Mouse (Mus musculus): ENCODE measurements around the gene Map4k4.
A peak's percentile ranks its signal among the peaks of the same experiment; 100 is the strongest.

The Map4k4 gene

DNA sequence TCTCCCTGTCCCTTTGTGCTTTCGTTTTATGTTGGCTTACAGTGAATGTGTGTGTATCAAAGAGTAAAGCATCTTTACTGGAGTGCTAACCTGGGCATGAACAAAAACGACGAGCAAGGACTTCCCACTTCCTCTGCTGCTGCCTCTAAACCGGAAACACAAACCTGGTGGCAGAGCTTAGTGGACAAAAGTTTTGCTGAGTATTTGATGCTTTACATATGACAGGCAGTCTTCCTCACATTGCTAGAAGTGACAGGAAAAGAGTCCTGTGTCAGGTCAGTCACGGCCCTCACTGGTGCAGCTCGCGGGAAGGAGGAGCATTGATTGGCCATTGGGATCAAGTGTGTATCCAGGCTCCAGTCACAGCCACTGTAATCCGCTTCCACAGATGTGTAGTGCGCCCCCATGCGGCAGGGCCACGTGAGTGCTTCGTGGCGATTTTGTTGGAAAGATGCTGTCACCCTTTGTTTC is 35.7 kb downstream of the Map4k4 start:
- DNase-seq (ENCODE audit: low read depth, low spot score): peak; percentile 84

DNA sequence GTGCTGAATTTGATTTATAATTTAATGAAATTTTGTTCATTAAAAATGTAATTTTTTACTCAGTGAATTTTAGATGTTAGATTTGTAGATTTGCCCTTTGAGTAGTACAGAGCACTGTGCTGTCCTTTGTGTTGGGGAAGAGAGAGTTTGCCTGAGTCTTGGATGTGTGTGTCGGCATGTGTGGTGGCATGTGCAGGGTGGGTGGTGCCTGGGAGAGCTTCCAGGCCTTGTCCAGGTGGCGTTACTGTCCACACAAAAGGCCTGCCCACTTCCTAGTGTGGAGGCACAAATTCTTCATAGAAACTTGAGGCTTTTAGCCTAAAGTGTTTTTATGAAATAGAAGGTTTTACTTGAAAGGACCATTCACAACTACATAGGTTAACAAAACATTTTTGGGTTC is 36.2 kb downstream of the Map4k4 start:
- DNase-seq (ENCODE audit: low read depth, low spot score): no peak

DNA sequence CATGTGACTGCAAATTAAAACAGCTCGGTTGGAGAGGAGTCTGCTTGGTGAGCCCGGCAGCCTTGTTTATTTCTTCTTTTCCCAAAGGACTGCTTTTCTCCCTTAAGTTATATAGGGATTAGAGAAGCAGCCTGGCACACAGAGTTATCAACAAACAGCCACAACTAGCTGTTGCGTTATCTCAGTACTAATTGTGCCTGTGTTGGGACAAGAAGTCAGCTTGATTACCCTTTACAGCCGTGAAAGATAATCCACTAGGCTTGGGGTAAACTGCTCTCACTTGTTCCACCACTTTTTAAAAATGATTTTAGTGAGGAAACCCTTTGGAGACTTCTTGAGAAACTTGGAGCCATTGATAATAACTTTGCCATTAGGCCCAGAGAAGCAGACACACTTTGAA is 36.9 kb downstream of the Map4k4 start:
- DNase-seq (ENCODE audit: low read depth, low spot score): no peak

DNA sequence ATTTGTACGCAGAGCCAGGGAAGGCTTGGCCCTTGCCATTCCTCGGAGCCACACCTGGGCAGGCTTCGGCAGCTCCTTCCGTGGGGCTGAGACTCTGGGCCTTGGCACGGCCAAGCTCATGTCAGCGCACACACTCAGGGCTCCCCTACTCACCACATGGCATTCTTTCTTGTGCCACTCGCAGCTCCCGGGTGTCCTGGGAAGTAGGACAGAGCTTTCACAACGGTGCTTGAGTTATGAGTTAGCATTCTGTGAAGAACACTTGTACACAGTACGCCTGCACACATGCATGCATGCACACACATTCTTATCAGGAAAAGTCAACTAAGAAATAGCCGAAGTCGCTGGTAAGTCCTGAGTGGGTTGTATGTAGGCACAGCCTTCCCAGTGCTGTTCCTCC is 38.7 kb downstream of the Map4k4 start:
- no peak for DNase-seq (ENCODE audit: low read depth, low spot score)

DNA sequence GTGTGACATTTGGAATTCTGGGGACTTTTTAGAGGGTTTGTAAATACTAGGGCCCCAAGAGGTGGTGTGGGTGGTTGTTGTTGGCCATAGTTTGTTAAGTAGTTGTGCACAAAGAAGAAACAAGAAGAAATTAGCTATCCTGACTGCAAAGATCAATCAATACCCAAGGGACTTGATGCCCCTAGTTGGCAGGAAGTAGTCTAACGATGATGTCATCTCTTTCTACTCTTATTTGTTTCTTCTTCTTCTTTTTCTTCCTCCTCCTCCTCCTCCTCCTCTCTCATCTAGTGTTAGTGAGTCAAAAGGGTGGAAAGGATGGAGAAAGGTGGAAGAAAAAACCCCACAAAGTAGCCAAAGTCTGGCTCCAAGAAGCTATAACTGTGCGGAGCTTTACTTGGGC is 39.6 kb downstream of the Map4k4 start:
- no peak for DNase-seq (ENCODE audit: low read depth, low spot score)

DNA sequence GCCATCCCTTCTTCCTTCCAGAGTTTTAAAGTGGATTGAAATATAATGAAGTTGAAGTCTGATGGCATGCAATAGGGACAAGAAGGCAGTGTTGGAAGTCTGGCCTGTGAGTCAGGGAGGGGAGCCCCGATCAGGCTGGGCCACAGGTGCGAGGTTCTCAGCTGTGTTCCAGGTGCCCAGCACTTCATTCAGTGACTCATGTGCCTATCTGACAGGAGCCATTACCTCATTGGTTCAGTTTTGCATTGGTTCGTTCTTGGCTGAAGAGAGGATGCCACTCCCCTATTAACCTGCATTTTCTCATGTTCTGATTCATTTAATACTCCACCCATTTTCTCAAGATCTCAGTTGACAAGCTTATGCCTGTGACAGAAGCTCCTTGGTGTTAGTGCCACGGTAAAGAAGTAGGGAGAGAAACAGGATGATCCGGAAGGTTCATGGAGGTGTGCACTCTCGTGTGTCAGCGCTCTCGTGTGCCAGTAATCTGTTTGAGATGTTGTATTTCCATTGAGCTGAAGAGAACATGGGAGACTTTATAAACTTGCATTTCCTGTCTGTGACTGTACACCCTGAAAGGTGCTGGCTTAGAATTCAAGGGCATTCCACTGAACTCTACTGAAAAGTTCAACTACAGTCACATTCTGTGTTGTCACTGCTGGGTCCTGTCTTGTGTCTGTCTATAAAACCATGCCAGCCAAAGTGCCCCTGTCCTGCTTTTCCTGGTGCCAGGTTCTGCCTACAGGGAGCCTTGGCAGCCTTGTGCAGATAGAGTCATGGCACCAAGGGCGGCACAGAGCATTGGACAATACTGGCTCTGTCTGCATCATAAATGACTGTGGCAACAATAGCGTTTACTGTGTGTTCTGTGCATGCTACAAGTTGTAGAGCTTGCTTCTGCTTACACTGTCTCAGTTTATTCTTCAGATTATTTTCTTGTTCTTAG is 40.8 kb downstream of the Map4k4 start:
- DNase-seq (ENCODE audit: low read depth, low spot score): no peak

DNA sequence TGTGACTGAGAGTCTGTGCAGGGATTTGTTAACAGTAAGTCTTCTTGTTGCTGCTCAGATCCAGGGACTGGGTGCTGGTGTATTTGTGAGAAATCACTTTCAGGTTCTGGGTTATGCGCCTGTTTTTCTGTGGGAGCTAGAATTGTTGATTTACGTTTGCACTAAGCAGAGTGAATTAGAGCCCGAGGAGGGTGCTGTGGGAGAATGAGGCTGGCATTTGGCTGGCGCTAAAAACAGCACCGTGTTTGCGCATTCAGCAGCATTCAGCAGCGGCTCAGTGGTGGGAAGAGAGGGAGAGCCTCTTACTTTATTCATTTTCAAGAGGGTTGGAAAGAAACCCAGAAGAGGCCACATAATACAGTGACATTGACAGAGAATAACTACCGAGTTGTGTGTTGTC is 42.2 kb downstream of the Map4k4 start:
- DNase-seq (ENCODE audit: low read depth, low spot score): no peak

DNA sequence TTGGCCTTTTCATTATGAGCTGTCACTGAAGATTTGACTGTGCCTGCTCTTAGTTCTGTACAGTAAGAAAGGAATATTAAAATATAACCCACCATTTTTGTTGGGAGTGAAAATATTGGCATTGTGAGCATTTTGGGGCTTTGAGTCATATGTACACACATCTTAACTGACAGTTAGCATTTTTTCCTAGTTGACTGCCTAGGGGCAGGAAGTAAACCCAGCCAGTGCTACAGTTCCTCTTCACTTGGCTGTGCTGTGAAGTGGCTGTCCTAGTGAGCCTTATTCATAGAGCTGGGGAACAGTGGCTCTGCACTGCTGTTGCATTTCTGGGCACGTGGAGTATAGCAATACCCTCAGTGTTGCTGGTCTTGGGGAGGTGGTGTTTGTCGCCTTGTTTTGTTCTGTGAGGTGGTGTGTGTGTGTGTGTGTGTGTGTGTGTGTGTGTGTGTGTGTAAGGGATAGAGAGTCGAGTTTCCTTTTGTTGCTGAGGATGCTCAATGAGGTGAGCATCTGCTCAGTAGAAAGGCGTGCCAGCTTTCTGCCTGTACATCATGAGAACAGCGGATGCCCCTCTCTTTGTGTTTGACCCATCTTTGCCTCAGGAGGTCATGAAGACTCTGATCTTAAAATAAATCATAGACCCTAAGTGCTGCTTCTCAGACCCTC is 43.7 kb downstream of the Map4k4 start:
- no peak for DNase-seq (ENCODE audit: low read depth, low spot score)

DNA sequence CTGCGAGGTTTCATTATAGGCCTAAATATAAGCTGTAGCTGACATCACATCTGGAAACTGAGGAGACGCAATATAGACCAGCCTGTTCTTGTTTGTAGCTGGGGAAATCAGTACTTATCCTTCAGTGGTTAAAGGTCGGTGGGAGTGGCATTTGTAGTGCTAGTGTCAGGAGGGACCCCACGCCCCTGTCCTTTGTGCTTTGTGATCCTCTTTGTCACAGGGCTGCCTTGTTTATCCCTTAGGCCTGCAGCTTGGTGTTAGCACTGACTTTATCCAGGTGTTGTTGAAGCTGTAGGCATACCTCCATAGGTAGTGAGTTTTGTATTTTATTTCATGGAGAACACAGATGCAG is 44.2 kb downstream of the Map4k4 start:
- no peak for DNase-seq (ENCODE audit: low read depth, low spot score)

DNA sequence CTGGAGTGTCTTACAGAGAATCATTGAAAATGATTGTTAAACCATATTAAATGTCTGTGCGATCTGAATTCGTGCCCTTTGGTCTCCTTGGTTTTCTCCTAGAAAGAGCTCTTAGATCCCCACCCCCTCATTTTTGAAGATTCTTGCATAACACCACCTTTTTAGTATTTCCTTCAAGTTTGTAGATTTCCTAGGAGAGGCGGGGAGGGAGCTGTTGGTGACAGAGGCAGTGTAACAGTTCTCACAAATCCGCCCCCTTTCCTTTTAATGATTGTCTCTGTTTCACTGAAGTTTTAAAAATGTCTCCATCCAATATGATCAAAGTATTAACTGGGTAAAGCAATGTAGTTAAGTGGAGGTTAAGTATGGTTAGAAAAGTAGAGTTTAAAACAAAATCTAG is 45.7 kb downstream of the Map4k4 start:
- DNase-seq (ENCODE audit: low read depth, low spot score): no peak

DNA sequence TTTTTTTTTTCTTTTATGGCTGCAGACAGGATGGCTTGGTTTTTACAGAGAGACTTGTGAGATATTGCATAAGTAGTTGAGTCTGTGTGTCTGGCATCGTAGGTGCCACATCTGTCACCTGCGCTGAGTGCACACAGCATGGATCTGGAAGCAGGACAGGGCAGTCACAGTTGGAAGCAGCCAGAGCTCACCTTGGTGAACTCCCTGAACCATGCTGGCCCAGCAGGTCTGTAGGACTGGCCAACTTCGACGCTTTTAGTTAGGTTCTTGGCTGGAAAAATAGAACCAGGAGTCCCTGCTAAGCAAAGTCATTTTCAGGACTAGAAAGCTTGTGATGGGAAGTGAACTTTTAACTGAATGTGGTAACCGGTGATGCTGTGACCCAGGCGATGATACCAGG is 46.5 kb downstream of the Map4k4 start:
- no peak for DNase-seq (ENCODE audit: low read depth, low spot score)

DNA sequence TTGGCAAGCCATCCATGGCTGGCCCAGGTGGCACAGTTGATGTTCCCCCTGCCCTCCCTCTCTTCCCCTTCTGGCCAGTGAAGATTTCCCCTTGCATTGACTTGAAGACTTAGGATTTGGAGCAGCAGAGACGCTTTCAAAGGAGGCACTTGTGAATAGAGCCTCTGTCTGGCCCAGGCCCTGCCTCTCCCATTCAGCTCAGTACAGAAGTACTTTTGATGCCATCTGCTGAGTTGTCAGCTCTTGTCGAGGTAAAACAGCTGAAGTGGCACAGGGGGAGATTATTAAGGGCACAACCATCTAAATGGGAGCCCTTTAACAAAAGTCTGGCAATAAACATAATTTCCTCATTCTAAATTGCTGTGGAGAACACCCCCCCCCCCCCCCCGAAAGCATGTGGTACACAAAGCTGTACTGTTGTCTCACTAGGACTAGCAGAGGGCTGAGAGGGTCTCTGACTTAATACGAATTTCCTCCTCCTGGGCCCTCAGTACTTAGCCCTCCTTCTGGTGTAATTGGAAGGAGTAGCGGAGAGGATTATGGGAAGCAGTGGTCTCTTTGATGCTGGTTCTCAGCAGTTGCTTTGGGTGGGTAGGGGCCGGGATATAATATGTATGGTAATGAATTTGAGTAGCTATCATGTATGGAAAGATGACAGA is 47.1 kb downstream of the Map4k4 start:
- peak; percentile 57 for DNase-seq (ENCODE audit: low read depth, low spot score)

DNA sequence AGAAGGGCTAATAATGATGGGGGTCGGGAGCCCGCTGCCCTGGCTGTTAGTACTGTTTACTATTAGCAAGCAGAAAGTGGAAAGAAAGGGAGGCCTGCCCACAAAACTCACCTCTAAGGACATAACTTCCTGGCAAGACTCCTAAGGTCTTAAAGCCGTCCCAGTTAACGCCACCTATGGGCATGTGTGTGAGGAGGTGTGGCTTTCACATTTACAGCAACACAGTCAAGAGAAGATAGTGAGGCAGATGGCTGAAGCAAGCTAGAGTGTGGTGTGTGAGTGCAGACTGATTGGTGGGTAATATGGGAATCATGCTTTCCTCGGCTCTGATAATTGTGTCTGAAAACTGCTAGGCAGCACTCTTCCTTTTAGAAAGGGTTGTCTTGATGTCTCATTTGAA is 48.5 kb downstream of the Map4k4 start:
- no peak for DNase-seq (ENCODE audit: low read depth, low spot score)

DNA sequence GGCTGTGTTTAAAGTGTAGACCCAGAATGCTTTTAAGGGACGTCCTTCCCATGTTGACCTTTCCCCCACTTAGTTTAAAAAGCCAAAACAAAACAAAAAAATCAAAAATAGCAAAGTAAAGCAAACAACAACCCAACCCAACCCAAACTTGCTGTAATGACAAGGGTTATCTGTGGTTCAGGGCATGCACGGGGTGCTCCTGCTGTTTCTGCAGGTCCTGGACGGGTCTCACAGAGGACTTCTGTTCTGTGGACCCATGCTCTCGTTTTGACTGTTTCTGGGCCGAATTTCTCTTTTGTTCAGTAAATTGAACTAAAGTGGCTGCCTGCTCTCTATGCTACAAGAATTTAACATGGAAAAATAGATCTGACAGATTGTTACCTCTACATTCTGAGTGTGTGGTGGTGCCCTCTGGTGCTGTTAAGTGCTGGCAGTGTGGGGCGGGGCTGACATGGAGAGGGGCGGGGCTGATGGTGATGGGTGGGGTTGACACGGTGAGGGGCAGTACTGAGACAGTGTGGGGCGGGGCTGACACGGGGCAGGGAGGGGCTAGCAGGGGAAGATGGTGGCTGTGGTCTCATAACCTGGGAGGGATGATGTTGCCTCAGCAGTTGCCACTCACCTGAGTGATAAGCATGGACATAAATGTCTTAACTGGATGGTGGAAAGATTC is 49.2 kb downstream of the Map4k4 start:
- DNase-seq (ENCODE audit: low read depth, low spot score): no peak

DNA sequence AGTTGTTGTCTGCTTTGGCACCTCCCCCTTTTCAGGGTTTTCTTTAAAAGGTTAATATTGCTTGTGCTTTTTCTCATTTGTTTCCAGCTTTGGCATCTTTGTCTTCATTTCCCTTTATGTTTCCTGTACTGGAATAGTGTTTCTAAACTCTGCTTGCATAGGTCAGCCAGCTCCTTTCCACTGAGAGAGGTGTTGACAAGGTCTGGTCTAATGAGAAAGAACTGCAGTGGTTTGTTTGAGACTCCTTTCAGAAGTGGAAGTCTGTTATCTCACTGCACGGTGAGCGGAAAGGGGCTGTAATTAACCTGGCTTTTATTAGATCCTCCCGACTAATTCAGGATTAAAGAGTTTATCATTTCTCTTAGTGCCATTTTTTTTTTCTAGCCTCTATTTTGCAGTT is 49.9 kb downstream of the Map4k4 start:
- no peak for DNase-seq (ENCODE audit: low read depth, low spot score)

DNA sequence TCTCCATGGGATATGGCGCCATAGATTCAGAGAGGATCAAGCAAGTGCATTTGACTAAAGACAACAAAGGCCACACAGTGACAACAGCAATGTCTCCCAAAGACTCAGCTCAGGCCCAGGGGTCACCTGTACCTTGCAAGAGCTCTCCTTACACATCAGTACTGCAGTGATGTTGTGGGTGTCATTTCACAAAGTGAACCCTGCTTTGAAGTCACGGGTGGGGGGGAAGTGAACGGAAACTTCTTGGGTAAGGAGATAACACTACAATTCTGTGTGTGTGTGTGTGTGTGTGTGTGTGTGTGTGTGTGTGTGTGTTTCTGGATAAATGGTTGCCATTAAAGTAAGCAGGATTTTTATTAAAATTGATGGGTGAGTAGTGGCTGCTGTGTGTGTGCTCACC is 53.9 kb downstream of the Map4k4 start:
- DNase-seq (ENCODE audit: low read depth, low spot score): no peak

DNA sequence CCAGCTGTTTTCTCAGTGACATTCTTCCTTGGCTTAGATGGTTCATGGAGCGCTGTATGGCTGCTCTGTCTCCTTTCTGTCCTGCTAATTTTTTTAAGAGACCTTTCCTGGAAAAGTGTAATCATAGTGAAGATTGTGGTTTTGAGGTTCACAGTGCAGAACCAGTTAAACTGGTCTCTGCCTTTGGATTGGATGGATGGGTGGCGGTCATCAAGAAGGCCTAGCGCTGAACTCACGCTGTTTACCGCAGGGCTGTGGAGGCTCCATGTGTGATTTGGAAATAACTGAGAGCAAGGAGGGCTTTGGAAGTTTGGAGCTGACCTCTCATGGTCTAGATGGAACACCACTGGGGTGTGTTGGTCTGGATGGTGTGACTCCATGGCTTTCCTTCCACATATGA is 56.0 kb downstream of the Map4k4 start:
- no peak for DNase-seq (ENCODE audit: low read depth, low spot score)

DNA sequence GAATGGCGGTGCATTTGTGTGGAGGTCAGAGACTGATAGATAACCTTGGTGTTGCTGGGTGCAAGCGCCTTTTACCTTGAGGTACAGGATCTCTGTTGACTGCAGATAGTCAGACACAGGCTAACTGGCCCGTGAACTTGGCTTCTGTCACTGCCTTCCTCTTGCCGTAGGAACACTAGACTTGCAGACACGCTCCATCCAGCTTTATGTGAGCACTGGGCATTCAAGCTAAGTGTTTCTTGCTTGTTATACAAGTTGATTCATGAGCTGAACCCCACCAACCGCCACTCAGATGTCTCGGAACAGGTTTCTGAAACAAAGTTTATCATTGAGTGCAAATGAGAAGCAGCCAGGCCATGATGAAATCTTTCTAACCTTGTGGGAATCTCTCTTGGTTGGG is 57.3 kb downstream of the Map4k4 start:
- DNase-seq (ENCODE audit: low read depth, low spot score): no peak

DNA sequence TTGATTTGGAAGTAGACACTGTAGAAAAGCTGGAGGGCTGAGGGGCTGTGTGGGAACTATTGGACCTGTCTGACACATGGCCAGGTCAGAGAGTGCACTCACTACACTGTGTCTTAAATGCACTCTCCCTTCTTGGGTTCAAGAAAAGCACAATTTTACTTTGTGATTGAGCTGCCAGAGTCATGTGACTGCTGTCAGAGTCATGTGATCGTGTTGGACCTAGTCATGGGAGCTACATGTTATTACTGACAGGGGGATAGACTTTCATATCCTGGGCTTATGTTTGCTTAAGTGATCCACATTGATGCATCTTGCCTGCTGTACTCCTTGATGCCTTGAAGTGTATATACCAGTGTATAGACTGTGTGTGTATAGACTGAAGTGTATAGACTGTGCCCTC is 59.9 kb downstream of the Map4k4 start:
- no peak for DNase-seq (ENCODE audit: low read depth, low spot score)

DNA sequence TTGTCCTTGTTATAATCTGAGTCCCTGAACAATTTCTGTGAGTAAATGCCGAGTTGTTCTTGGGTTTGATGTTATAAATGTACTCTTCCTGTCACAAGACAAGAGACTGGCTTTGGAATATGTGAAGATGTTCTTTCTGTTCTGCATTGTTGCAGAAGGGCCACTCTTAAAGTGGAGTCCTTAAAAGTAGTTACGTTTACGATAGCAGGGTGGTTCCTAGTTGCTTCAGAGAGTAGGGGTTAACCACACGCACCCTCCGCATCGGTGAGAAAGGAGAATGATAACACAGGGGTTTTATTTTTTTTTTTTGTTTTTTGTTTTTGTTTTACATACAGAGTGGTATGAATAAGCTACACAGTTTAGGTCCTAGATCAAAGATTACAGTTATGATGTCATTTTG is 60.4 kb downstream of the Map4k4 start:
- no peak for DNase-seq (ENCODE audit: low read depth, low spot score)

DNA sequence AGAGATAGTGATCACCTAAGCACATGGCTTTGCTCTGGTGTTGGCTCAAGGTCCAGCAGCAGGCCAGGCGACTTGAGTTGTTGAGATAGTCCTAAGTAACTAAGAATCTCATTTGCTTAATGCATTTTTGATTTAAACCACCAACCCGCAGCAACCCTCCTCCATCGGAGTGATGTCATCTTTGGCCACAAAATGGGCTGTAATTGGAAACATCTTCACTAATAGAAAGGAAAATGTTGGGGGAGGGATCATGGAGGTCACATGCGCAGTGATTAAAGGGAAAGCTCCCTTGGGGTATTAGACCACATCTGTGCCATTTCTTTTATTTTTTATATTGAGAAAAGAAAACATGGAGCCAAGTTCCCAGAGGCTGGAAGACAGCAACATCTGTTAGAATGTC is 61.6 kb downstream of the Map4k4 start:
- no peak for DNase-seq (ENCODE audit: low read depth, low spot score)

DNA sequence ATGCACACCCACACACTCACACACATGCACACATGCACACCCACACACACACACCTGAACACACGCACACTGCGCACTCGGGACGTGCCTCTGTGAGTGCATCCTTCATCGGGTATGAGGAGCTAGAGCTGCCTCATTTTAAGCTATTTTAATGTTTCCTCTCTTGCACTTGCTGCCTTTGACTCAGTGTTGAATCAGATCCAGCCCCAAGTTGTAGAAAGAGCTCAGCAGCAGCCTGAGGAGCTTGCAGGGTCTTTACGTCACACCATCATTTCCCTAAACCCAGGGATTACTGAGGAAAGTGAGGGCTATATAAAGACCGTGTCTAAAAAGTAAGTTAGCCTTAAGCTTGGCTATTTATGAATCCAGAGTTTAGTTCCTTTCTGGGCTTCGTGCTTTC is 62.1 kb downstream of the Map4k4 start:
- no peak for DNase-seq (ENCODE audit: low read depth, low spot score)

Data from mesoderm, embryonic 11.5 days (tissue).